Mouse (Mus musculus): ENCODE measurements around the gene H2-DMa.

Gene H2-DMa

DNA sequence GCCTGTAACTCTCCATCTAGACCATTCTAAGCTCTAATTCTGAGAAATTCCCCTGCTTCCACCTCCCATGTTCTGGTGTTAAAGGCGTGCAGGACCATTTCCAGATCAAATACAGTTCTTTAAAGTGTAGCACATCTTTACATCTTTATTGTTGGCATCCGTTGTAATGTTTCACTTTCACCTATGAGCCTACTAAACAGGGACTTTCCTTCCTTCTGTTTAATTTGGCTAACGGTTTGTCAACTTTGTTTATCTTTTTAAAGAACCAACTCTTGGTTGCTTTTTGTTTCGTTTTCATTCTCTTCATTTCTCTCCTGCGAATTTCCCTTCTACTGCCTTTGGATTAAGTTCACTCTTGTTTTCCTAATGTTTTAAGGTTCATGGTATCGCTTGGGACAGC, 16.5 kb upstream of the H2-DMa start:
- no peak for DNase-seq (ENCODE audit: low read depth, low spot score)

- DNase-seq (ENCODE audit: low read depth, low spot score): no peak
Observed at GRCm38 (mm10) chr17:34104804-34105203, 14.5 kb upstream of the H2-DMa start.

DNA sequence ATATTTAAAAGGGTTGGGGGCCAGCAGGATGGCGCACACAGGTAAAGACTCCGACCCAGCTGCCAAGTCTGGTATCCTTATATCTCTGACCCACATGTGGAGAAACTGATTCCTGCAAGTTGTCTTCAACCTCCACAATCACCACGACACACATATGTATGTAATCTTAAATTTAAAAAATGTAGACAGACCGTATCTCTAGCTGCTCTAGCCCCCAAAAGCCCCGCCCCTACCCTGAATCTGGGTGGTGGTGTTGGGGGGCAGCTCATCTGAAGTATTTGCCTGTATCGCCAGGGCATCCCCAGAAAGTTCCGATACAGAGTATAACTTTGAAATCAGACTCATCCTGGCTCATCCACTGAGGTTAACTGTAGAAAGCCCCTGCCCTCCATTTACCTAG, 12.8 kb upstream of the H2-DMa start:
- no peak for DNase-seq (ENCODE audit: low read depth, low spot score)

DNA sequence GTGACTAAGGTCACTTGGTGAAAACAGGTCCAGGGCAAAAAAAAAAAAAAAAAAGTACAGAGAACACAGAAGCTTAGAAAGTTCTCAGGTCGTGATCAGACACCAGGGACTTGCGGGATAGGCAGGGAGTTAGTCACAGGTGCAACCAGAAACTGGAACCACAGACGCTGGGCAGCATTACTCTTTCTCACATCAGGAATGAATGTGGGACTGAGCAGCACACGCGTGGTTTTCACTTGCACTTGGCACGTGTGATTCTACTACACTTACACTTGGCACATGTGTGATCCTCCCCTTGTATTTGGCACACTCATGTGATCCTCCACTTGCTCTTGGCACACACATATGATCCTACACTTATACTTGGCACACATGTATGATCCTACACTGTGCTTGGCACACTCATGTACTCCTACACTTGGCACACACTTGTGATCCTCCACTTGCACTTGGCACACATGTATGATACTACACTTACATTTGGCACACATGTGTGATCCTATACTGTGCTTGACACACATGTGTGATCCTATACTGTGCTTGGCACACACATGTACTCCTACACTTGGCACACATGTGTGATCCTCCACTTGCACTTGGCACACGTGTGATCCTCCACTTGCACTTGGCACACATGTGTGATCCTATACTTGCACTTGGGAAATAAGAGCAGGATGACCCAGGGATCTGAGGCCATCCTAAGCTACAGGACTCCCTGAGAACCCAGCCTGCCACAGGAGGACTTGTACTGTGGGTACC, 12.1 kb upstream of the H2-DMa start:
- no peak for DNase-seq (ENCODE audit: low read depth, low spot score)

DNA sequence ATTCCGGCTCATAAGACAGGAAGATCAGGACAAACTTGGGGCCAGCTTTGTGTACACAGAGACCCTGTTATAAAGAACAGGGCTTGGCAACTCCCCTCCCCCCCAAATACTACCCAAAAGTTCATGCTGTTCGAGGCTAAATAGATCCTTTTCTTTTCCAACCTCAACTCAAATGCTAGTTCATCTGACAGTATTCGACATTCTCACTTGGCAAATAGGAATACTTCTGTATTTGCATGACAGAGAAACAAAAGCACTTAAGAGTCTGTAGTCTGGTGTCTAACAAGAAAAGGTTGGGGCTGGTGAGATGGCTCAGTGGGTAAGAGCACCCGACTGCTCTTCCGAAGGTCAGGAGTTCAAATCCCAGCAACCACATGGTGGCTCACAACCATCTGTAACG, 10.9 kb upstream of the H2-DMa start:
- DNase-seq (ENCODE audit: low read depth, low spot score): no peak

DNA sequence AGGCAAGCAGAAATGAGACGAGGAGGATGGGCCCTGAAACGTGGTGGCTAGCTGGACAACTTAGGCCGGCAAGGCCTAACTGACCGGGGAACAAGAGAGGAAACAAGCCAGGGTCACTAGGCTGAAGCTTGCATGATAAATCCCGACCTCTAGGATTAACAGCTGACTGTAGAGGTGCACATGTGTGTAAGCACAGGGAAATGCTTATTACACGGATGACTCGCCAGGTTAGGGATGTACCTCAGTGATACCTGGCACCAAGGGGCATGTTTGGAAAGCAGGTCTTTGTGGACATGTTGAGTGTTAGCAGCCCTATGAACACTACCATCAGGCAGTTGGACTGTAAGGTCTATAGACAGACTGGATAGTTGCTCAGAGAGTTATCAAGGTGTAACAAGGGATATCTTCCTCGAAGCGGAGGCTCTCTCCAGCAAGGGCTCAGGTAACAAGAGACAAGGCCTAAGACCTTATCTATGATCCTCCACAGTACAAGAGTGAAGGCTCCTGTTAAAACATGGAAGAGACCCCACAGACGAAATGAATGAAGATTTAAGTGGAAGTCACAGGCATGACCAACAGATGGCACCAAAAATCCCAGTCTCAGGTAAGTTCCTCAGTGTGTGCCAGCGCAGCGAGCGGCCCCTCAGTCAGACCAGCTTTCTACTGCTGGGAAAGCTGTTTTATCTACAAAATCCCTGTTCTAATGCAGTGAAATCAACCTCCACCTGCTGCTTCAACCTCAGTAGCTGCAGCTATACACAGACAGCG, 10.1 kb upstream of the H2-DMa start:
- DNase-seq (ENCODE audit: low read depth, low spot score): no peak

DNA sequence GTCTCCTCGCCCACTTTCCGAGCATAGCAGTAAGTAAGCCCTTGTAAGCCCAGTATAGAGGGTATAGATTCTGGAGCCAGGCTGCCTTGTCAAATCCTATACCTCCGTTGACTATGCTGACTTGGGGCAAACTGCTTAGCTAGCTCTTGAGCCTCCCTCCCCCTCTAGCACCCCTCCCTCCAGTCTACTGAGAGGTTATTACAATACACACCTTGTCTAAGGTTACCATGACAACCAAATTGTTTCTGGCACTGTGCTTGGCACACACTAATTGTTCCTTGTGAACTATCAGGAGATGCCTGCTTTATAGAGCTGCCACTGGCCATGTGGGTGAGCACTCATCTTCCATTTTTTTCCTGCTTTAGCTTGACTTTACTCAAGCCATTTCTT, 9.5 kb upstream of the H2-DMa start:
- DNase-seq (ENCODE audit: low read depth, low spot score): no peak

GRCm38 (mm10) chr17:34110309-34110708, 9.0 kb upstream of the H2-DMa start:
- no peak for DNase-seq (ENCODE audit: low read depth, low spot score)

GRCm38 (mm10) chr17:34114114-34114513, 5.2 kb upstream of the H2-DMa start:
- no peak for DNase-seq (ENCODE audit: low read depth, low spot score)

- no peak for DNase-seq (ENCODE audit: low read depth, low spot score)
Observed at GRCm38 (mm10) chr17:34116736-34117370, 2.5 kb upstream of the H2-DMa start.

DNA sequence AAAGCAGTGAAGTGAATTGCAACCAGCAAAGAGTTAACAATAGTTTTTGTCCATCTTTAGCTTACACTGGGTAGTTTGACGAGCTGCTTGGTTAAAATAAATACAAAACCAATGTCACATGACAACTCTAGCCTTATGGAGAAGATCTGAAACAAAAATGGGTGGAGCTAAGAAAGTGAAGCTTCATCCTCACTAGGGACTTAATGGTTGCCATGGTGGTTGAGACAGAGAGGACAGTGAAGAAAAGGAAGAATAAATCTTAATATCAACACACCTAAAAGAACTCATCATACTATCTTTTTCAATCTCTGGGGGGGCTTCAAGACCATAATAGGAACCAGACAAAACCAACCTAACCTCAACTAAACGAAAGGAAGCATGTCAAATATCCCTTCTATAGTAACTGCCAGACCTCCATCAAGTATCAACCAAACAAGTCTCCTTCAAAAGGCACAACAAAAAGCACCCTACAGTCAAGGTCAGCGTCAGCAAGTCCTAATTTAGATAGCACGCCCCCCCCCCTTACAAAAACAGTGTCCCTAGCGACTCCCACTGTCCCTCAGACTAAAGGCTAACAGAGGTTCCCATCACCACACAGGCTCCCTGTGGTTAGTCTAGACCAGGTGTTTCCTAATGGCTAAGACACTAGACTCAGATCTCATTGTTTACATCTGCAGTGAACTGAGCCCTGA, 1.8 kb upstream of the H2-DMa start:
- DNase-seq (ENCODE audit: low read depth, low spot score): no peak

DNA sequence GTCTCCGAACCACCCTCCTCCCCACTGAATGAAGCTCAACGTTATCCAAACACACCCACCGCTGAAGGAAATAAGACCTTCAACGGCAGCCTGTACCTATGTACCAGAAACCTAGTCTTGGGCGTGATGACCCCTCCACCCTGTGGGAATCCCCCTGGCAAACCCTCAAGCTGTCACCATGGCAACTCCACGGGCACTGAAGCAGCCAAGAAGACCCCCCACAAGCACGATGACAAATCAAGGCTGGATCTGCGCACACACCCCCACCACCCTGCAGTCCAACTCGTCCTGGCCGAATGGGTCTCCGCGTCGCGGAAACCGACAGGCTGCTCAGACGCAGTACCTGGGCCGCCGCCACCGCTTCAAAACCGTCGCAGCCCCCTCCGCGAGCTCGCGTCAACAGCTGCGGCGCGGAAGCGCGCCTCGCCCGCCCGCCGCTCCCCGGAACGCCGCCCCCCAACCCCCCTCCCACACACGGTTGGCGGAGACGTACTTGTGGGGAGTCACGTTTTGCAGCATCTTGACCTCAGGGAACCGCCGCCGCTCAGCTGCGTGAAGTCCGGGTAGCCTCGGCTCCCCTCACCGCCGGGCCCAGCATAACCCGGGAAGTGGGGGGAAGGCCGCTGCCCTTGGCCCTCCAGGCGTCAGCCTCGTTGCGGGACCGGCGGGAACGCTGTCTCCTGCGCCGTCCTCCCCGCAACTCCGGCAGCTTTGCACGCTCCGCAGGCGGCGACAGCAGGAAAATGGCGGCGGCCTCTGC, 1.0 kb upstream of the H2-DMa start:
- no peak for DNase-seq (ENCODE audit: low read depth, low spot score)

GRCm38 (mm10) chr17:34118873-34119248, 480 bp upstream of the H2-DMa start:
- no peak for DNase-seq (ENCODE audit: low read depth, low spot score)

DNA sequence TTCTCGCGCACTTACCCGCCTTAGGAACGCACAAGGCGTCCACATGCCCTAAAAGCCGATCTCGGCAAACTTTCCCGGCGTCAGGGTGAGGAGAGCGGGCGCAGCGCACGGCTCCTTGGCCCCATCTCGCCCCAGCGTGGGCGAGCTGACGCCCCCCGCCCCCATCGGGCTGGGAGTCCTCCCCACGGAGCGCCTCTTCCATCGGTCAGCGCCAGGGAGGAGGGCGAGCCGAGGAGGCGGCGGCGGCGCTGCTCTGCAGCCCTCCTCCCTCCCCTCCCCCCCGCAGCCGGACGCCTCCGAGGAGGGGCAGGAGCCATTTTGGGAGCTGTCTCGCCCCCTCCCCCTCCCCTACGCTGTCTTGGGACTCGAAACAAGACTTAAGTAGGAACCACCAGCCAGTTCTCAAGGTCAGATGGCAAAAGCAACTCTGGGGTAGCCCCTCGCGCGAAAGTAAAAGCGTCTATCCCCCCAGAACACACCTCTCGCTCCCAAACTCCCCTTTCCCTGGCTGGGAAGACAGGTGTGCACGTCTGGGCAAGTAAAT, 911 bp downstream of the H2-DMa start:
- DNase-seq (ENCODE audit: low read depth, low spot score): no peak

GRCm38 (mm10) chr17:34120814-34121171, 1.5 kb downstream of the H2-DMa start:
- DNase-seq (ENCODE audit: low read depth, low spot score): no peak

GRCm38 (mm10) chr17:34121172-34121878, 2.0 kb downstream of the H2-DMa start:
- no peak for DNase-seq (ENCODE audit: low read depth, low spot score)

DNA sequence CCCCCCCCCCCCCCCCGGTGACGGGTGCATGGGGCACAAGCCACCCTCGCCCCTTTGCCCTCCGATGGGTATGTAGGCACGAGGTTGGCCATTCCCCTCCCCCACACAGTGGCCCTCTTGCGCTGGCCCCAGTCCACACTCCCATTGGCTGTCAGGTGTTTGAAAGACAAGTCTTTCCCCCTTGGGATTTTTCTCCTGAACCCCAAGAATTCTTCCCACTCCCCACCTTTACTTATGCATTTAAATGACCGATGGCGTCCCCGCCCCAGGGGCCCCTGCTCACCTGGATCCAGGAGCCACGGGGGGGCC, 2.5 kb downstream of the H2-DMa start:
- no peak for DNase-seq (ENCODE audit: low read depth, low spot score)

DNA sequence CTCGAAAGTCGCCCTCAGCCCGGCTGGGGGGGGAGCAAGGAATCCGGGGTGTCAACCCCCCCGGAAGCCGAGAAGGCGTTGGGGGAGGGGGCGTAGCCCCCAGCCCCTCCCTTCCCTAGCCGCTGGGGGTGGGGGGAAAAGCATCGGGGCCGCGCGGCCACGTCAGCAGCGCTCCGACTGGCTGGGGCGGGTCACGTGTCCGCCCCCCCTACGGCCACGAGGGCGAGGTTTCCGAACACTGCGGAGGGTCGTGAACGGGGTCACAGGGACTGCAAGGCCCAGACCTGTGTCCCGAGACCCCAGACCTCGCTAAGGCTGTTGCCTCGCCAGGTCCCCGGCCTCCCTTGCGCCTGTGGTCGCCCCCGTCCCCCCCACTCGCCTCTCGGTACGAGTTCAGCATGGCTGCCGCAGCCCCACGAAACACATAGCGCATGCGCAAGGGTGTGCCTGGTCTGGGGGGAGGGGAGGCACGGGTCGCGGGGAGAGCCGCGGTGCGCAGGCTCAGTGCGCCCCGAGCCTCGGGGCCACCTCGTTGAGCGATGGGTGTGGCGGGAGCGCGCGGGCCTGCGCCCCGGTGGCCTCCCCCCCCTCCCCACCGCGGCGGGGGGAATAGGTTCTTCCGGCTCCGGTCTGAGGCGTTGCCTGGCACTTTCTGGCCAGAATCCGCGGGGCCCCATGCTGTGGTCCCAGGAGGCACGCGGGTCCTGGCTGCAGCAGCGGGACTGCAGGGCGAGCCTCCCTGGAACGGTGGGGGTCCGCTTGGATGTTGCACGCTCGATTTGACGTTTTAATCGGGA, 3.0 kb downstream of the H2-DMa start, which contains the start of gene Brd2:
Gene Brd2 (minus strand): TSS at position 447 of the 797 bp plus-strand sequence.
- peak; percentile 93 for DNase-seq (ENCODE audit: low read depth, low spot score)

DNA sequence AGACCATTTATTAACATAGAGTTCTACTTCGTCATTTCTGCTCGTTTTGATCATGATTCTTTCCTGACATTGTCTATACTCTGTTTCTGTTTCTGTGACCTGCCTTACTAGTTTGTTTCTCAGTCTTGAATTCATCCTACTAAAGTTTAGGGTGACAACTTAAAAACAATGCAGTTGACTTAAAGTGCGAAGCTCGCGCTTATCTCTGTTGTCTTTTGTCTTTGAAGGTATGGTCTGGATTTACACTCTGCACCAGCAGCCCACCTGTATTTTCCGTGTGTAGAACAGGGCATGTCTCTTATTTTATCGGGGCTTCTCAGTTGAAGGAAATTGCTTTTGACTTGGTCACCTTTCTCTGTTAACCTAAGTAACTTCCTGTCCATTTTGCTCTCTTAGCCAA, 3.8 kb downstream of the H2-DMa start:
- DNase-seq (ENCODE audit: low read depth, low spot score): no peak

- no peak for DNase-seq (ENCODE audit: low read depth, low spot score)
Observed at GRCm38 (mm10) chr17:34123518-34123917, 4.2 kb downstream of the H2-DMa start.
